Mouse (Mus musculus): ENCODE measurements around the gene Endou.

GRCm38 (mm10) chr15:97719494-97719893 is 11.6 kb downstream of the Endou start:
- TF ChIP-seq POLR2A (IDR thresholded peaks at IDR 0.05; ENCODE audit: borderline replicate concordance, extremely low read depth, low read depth, low read length) = 0 out of 2 replicates have a peak, but pooled peaks have one; percentile 0
- no peak for TF ChIP-seq CTCF (IDR thresholded peaks at IDR 0.05; ENCODE audit: insufficient read depth, low read length)
